Mouse (Mus musculus) spleen, postnatal 14 days (tissue): ENCODE results near the gene Gipc3.

Experiments used
- DNase-seq, 2 experiments: peaks; one replicate each; pipeline ENCODE4 v3.0.0; 2021 to 2022; ENCODE audit warnings: low spot score in 2 of 2

The Gipc3 gene

DNA sequence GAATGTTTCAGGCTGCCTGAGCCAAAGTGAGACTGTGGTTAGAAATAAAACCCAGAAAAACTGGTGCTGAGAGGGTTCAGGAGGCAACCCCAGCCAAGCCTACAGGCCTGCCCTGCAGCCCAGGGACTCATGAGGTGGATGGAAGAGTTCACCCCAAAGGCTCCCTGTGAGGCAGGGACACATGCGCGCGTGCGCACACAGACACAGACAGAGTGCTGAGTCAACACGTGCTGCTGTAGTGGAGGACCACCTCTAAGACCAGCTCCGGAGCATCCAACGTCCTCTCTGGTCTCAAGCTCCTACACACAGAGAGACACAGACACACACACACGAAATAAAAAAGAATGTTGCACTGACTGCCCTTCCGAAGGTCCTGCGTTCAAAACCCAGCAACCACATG is 32.3 kb upstream of the Gipc3 start:
- DNase-seq = no peak

DNA sequence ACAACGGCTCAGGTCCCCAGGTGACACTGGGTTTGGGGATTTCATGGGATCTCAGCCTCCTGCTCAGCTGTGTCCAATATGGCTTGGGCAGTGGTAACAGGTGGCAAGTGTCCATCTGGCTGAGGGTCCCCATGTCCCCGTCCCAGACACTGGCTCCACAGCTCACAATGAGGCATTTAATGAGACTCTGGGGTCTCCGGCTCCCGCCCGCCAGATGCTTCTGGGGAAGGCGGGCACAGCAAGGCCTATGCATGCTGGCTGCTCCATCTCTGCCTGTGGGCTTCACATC is 24.1 kb upstream of the Gipc3 start:
- no peak for DNase-seq

DNA sequence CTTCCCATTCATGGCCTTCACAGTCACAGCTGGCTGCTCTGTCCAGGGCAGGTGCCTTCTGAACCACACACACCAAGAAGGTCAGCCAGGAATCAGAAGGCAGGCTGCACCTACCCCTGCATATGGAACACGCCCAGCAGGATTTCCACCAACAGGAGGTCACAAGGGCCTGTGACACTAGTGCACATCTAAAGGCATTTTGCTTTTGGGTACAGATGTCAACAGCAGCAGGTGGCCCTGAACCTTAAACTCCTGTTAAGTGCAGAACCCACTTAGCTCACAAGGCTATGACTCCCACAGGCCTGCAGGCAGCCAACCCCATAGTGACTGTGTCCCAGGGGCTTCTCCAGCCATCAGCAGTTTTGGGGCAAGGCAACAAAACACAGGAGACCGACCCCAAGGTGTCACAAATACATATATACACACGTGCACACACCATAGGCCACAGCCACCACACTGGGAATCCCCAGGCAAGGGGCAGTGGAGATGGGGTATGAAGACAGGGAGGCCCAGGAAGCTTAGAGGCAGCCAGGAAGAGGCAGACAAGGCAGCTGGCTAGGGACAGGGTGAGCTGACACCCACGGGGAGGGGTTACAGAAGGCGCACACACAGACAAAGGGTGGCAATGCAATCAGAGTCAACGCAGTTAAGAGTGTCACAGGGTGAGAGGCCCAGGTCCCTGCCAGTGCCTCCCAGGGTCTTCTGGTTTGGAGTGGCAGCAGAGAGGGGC is 23.6 kb upstream of the Gipc3 start:
- no peak for DNase-seq

DNA sequence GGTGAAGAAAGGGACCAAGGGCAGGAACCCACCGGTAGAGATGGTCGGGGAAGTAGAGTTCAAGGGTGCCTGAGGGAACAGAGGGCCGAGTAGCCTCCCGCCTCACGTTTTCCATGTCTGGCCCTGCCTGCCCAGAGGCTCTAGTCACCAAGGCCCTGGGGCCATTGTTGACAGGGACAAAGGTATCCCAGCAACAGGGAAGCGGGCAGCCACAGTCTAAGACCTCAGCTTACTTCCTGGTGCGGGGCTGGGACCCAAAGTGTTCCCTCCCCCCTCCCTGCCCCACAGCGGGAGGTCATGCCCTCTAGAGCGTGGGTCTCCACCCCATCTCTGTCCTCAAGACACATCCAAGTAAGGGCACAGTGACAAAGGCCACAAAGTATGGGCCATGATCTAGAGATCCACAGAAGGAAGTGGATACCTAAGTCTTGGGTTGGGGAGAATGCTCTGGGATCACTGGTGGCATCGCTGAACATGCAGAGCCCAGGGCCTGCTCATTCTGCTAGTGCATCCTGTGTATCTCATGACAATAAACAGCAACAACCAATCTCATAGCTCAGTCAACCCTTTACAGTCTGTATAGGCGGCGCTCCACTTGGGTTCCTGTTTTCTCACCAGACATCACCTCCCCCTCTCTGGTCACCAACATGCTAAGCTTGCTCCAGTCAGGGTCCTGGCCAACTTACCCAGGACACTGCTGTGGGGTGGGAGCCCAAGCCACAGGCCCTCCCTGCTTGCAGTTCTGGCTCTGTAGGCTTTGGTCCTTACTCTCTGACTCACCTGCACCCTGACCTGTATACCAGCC is 22.8 kb upstream of the Gipc3 start, which contains the start of gene 4930404N11Rik:
Gene 4930404N11Rik, minus strand, starts transcription at position 145 of the 805 bp plus-strand sequence.
- no peak for DNase-seq

DNA sequence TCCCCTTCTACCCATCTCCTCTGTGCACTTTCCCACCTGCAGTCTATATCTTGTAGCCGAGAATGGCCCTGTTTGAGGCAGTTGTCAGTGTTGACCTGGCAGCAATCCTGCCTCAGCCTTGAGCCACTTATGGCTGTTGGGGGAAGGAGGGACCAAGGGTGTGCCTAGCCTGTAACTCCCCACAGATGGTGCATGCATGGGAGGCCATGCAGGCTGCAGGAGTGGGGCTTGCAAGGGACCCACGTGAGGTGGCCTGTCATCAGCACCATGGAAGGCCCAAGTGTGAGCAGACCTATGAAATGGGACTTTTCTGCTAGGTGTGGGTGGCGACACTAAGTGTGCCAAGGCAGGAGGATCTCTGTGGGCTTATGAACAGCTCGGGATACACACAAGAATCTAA is 22.0 kb upstream of the Gipc3 start:
- DNase-seq = no peak

DNA sequence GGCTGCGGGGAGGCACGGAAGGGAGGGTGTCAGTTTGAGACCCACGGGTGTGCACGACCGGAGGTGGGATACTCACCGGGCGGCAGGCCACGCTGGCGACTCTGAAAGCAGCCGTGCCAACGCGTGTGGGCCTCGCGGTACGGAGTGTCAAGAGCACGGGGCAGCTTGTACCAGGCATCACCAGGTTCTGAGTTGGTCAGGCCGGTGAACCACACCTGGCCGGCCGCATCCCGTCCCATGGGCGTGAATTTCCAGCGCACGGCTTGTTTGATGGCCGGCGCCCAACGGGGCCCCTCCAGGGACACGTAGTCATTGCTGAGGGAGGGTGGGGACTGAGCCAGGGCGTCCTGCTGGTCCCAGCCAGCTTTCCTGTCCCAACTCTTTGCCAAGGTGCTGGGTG is 21.6 kb upstream of the Gipc3 start:
- DNase-seq = no peak

DNA sequence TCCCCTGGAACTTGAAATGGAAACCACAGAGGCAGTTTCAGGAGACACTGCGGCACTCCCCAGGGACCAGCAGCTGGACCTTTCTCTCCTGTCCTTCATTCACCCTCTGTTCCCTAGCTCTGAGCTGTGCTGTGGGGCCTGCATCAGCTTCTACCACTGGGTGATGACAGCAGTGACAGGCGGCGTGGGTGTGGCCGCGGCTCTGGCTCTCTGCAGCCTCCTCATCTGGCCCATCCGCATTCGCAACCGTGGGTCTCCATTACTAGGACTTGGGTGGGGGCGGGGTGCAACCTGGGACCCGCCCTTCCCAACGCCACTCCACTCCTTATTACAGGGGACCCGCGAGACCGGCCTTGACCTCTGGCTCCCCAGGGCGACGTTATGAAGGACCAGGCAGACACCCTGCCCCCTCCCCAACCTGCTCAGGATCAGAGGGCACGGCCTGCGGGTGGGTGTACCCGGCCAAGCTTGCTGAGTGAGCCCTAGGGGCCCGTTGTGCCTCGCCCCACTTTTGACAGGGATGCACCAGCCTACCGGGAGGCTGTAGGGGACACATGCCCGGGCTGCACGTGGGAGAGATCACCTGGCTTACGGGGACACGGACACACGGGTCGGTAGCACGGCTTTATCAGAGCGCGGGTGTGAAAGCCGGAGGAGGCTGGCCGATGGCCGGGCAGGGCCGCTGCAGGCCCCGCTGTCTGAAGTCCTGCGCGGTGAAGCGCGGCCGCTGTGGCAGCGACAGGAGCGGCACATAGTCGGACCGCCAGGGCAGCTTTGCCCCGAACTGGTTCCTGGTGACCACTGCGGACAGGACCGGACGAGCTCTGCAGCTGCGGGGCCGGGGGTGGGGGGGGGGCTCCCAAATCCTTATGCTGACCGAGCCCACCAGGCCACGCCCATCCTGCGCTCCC is 20.6 kb upstream of the Gipc3 start:
- DNase-seq = no peak

DNA sequence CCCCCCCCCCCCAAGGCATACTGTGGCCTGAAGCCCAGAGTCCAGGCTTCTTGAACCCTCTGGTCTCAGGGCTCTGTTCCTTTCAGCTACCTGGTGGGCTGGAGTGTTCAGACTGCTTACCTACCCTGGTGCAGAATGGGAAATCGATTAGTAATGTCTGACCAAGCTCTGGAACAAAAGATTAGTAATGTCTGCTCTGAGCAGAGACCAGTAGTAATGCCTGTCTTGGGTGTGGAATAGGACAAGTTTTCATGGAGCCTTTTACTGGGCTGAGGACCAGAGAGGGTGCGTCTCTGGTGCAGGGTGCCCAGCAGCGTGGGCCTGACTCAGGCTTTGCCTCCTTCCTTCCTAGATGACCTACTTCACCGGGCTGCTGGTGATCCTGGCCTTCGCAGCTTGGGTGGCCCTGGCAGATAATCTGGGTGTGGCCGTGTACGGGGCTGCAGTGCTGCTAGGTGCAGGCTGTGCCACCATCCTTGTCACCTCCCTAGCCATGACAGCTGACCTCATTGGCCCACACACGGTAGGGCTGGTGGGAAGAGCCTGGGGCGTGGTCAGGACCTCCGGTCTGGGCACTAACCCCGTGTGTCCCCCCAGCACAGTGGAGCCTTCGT is 19.4 kb upstream of the Gipc3 start:
- DNase-seq = peak; percentile 63 to 66

DNA sequence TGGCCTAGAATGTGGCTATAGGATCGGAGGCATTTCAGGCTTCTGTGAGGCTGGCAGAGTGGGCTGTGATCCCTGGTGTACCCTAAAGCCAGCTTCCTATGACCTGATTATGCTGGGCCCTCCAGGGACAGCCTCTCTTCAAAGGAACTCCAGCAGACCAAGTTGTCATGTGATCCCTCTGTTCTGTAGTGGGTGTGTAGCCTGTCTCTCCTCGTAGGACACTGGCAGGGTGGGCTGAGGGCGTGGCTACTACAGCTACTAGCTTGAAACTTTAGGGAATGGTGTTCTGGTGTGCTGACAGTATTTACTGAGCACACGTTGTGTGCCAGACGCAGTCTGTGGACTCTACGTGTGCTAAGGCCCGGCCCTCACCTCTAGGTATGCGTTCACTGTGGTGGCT is 17.7 kb upstream of the Gipc3 start:
- no peak for DNase-seq

DNA sequence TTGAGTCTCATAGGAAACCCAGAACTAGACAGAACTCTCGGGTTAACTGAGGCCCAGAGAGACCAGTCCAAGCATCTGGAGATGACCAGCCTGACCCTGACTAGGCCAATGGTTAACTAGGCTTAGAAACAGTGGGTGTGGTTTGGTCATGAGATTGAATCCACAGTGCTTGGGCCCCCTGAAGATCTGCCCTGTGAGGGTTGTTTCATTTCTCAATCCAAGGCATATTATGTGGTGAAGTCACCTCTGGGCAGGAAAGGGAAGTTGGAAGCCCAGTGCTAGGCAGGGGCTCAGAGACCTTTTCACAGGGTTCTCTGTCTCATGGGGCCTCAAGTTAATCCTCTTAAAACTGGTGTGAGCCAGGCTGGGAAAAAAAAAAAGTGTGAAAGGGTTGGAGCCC is 15.8 kb upstream of the Gipc3 start:
- DNase-seq = no peak

DNA sequence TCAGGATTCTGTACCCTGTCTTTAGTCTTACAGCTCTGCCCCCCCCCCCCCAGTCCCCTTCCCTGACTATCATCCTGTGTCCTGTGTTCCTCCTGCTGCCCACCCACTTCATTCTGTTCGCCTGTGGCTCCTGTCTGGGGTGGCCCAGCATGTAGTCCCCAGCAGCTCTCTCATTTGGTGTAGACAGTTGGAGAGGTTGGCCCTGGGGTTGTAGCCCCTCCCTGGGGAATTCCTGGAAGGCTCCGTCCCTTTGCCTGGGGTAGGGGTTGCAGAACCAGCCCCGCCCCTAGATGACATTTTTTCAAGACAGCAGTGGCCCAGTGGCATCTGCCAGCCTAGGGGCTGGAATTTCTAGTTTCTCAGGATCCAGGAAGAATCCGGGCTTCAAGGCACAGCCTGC is 15.1 kb upstream of the Gipc3 start:
- DNase-seq = no peak

DNA sequence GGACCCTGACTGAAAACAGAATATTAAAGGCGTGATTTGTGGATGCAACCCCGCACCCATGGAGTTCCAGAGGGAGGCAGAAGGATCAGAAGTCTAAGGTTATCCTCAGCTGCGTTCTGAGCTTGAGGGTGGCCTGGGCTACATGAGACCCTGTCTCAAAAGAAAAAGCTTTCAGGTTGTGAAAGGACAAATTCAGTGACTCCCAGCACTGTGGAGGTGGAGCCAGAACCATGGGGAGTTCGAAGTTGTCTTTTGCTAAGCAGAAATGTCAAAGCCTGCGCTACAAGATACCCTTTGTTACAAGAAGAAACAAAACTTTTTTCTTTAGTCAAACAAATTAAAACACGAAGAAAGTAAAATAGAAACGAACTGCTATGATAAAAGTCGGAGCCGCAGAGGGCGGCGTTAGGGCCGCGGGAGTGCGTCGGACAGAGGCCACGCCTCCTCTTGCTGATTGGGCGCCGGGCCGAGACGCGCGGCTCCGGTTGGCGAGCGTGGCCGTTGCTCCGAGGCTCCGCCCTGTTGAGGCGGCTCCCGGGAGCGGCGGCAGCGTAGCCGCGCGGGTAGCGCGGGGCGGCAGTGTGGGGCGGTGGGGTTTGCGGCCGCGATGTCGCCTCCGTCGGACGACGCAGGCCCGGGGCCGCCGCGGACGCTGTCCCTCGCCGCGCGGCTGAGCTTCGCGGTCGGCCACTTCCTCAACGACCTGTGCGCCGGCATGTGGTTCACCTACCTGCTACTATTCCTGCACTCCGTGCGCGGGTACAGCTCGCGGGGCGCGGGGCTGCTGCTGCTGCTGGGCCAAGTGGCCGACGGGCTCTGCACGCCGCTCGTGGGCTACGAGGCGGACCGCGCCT is 14.2 kb upstream of the Gipc3 start, which contains the start of gene Mfsd12:
Gene Mfsd12, plus strand, starts transcription at position 501 of the 854 bp plus-strand sequence.
- DNase-seq = peak; percentile 84 to 88

DNA sequence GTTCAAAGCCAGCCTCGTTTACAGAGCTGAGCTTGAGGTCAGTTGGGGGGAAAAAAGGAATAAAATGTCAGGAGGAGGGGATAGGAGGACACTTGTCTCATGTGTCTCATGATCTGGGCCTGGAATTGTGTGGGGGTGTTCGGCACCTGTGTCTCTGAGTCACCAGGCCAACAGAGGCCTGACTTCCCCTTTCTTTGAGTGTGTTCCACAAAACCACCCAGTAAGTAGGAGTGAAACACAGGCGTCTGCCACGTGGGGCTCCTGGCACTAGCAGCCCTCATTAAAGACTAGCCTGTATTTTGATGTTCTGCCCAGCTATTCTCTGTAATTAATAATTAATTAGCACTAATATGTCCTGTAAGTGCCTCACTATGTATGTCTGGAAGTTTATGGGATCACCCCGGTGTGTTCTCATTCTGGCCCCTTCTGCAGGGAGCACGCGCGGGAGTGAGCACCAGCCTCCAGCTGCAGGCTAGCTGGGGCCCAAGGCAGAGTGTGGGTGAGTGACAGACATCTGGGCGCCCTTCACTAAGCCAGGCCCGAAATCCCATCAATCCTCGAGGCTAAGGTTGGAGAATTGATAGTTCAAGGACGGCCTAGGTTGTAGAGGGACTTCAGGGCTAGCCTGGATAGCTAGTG is 13.4 kb upstream of the Gipc3 start:
- DNase-seq = no peak

DNA sequence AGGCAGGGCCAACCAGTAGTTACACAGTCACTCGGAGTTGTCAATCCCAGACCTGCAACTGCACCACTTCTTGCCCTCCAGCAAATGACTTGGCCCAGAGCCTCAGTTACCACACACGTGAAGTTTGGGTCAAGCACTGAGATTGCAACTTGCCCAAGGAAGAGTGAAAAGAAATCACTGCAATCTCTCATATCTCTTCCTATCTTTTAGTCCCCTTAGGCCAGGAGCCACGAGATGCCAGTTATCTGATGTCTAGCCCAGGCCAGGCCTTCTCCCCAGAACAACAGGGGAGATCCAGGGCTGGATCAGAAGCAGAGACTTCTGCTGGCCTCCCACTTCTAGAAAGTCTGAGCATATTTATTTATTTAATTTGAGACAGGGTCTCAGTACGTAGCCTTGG is 12.5 kb upstream of the Gipc3 start:
- no peak for DNase-seq

DNA sequence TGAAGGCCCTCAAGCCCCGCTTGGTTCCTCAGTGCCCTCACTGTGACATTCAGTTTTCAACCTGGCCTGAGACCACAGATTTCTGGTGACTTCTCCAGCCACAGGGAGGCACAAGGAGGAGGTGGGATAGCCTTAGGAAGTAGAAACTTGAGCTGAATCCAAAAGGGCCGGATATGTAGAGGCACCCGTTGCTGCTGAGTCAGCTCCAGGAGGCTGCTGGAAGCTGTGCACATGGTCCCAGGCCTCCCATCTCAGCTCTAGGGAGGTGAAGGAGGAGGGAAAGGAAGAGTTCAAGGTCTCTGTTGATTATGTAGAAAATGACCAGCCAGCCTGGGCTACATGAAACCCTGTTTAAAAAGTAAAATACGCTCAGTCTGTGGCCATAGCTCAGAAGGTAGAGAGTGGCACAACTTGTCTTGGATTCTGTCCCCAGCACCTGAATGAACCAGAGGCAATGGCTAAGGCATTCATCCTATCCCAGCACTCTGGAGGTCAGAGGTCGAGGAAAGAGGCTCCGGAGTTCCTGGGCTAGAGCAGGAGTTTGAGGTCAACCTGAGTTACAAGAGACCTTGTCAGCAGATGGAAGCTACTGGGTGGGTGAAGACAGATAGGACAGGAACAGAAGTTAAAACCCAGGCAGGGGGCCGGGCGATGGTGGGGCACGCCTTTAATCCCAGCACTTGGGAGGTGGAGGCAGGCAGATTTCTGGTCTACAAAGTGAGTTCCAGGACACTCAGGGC is 11.8 kb upstream of the Gipc3 start:
- DNase-seq = no peak

DNA sequence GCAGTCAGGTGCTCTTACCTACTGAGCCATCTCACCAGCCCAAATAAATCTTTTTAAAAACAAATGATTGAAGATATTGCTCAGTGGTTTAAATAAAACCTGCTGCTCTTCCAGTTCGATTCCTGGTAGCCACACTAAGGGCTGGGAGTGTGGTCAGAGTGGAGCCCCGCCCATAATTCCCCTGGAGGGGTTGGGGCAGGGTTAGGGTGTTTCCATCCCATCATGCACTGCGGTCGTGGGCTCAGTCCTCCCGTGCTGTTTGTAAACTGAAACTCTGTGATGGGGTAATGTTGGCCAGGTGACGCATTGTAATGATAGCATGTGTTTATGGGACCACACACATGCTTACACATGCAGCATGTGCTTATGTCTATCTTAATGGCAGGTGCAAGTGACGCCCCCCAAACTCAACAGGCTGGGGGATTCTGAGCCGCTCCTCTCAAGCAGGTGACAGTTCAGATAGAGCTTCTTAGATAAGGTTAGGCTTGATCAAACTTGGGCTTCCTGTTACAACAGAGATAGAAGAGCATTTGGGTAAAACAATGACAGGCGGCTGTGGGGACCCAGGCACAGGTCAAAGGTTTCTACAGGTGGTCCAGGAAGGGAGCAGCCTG is 8.7 kb upstream of the Gipc3 start:
- peak; percentile 57 to 59 for DNase-seq

DNA sequence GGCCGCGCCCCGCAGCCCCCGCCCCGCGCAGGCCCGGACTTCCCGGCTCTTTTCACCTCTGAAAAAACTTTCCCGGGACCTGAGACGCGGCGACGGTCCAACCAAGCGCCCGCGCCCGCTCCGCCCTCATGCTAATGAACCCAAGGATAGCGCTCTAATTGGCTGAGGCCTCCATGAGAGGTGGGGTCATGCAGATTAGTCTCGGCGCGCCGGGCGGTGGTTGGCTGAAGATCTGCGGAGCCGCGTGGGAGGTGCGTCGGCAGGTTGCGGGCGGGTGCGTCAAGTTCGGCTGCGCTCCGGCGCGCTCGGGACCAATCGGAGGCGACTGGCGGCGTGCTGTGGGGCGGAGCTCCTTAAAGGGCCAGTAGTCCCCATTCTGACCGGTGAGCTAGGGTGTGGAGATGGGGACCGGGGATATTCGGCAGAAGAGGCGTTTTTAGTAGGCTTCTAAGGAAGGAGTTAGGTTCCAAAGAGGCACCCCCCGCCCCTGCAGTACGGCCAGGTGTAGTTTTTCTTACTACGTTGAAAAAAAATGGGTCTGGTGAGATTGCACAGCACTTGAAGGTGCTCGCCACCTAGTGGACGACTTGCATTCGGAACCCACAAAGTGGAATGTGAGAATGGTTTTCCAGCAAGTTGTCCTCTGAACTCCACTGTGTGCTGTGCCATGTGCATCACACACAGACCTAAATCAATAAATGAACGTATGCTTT is 7.4 kb upstream of the Gipc3 start, which contains the start of gene Hmg20b:
Gene Hmg20b, minus strand, starts transcription at position 130 of the 713 bp plus-strand sequence.
- peak; percentile 97 to 98 for DNase-seq

DNA sequence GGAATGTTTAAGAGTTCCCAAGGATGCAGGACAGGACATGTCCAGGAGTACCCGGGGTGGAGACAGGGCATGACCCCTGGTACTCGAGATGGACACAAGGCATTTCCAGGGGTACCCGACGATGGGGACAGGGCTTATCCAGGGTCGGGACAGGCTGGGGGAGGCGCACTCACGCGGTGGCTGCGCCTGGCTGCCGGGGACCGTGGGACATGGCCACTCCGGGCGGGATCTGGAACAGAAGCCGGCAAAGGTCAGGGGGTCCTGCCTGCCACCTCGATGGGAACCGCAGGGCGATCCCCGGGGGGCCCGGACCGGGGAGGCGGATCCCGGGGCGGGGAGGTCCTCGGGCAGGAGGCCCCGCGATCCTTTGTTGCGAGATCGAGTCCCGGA is 6.9 kb upstream of the Gipc3 start:
- DNase-seq = no peak
